In the genomic region with DNA sequence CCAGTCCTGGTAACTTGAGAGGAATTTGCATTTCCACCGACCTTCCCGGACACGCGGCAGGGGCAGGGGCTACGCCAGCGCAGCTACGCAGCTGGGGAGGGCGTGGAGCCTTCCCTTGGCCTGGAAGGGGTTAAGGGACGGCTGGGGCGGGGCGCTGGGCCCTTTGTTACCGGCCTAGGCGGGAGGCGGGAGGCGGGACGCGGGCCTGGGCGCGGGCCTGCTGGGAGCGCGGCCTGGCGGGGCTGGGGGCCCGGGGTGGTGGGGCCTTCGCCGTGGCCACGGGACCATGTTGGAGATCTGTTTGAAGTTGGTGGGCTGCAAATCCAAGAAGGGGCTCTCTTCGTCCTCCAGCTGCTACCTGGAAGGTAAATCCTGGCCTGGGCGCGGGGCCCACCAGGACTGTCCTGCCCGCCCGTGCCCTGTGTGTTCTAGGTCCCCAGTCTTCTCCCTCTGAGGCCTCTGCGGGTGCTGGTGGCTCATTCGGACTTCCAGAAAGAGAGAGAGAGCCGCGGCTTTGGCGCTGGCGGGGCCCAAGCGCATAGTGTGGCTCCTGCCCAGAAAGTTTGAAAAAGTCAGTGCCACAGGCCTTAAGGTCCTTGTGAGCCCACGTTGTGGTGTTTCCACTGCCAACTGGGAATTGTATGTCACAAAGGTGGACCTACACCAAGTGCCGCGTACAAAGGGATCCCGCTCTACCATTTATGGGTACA, we compare ENCODE assay signal across 8 mouse cellular contexts. TPM values are rescaled to one million over a fixed set of nuclear protein-coding genes. Genes with fewer than 3 reads are reported as not detected.
DNase-seq lines count a peak whose midpoint lies in the region; ATAC-seq and TF ChIP-seq lines count a peak whose summit lies in the region.

No protein-coding gene starts in this region.

- peaks cover 6 to 41% of the 10 kb centered on the region in 2 experiments; a peak in 3 of 4 replicates for H3K4me1 ChIP-seq in CH12.LX (ENCODE audit: control insufficient read depth in 1 of 2, insufficient read depth in 2 of 2)
- peaks cover 46% of the 10 kb centered on the region for H3K4me1 ChIP-seq in embryonic facial prominence, embryonic 13.5 days
- peaks cover 66% of the 10 kb centered on the region for H3K4me1 ChIP-seq in heart, embryonic 13.5 days
- H3K4me1 ChIP-seq in kidney, embryonic 16.5 days (ENCODE audit: insufficient read depth, low read length), result peaks cover 43% of the 10 kb centered on the region

- DNase-seq in CH12.LX (ENCODE audit: extremely low read depth), result peak; percentile 45
- peak; percentile 94 for DNase-seq in adrenal gland, postnatal 10 days
- DNase-seq in lung, postnatal 4 days, result peak; percentile 91 to 93
- peak; percentile 17 for DNase-seq in retina, postnatal 7 days (ENCODE audit: low read depth, low spot score)
- peak; percentile 81 for DNase-seq in urinary bladder, postnatal 25 days (ENCODE audit: low spot score)

- peak; percentile 93 for ATAC-seq in embryonic facial prominence, embryonic 13.5 days (ENCODE audit: insufficient number of reproducible peaks, insufficient read depth, low FRiP score, low TSS enrichment, low read depth)
- ATAC-seq in heart, embryonic 13.5 days (ENCODE audit: extremely low read depth, insufficient number of reproducible peaks, low FRiP score, low TSS enrichment), result peak; percentile 72; the same call in 1 of the 2 replicates
- peak; percentile 94 for ATAC-seq in kidney, embryonic 16.5 days (ENCODE audit: low FRiP score, low TSS enrichment)

- TF ChIP-seq POLR2A in CH12.LX (IDR thresholded peaks at IDR 0.05; ENCODE audit: low read depth, low read length), result peak; percentile 54

- under 1% methylated on average over 41 of the region's 42 CpGs for WGBS in embryonic facial prominence, embryonic 13.5 days
- WGBS in heart, embryonic 13.5 days, result under 1% methylated on average over 42 of the region's 42 CpGs
- 0% methylated on average over 29 of the region's 42 CpGs for WGBS in kidney, embryonic 16.5 days

- dilution Hi-C loops in CH12.LX (cut with MboI; ENCODE audit: extremely low pct_ligation_motif_present, extremely low pct_unique_long_range_greater_than_20kb, low sequenced_read_pairs), result no loop called here

- no peak for TF ChIP-seq EP300 in CH12.LX (IDR thresholded peaks at IDR 0.05; ENCODE audit: low read length)

- peak overlapping the region; percentile 63 to 78 (median 70) for H3K4me3 ChIP-seq in CH12.LX (replicated peaks in 1 of 3; ENCODE audit: low read depth in 2 of 3, low read length in 2 of 3, poor library complexity in 1 of 3)
- H3K4me3 ChIP-seq in embryonic facial prominence, embryonic 13.5 days, result peak overlapping the region; percentile 87
- H3K4me3 ChIP-seq in heart, embryonic 13.5 days, result peak overlapping the region; percentile 77
- H3K4me3 ChIP-seq in kidney, embryonic 16.5 days (ENCODE audit: low read length), result peak overlapping the region; percentile 88

- TF ChIP-seq CTCF in CH12.LX (conservative IDR thresholded peaks at IDR 0.05 in 1 of 2, IDR thresholded peaks at IDR 0.05 in 1 of 2; ENCODE audit: low read depth in 2 of 2, low read length in 2 of 2), result no peak

- peak overlapping the region; percentile 82 for H3K4me2 ChIP-seq in CH12.LX (ENCODE audit: insufficient read depth, low read depth, poor library complexity, severe bottlenecking)
- H3K4me2 ChIP-seq in embryonic facial prominence, embryonic 13.5 days, result peak overlapping the region; percentile 93
- H3K4me2 ChIP-seq in heart, embryonic 13.5 days, result peak overlapping the region; percentile 95
- H3K4me2 ChIP-seq in kidney, embryonic 16.5 days (replicated peaks; ENCODE audit: low read depth, low read length), result peak overlapping the region; percentile 87

- no peaks in the 10 kb centered on the region for H3K9me3 ChIP-seq in CH12.LX (replicated peaks; ENCODE audit: low read length)
- H3K9me3 ChIP-seq in embryonic facial prominence, embryonic 13.5 days, result no peaks in the 10 kb centered on the region
- H3K9me3 ChIP-seq in heart, embryonic 13.5 days, result no peaks in the 10 kb centered on the region
- H3K9me3 ChIP-seq in kidney, embryonic 16.5 days (ENCODE audit: low read length), result no peaks in the 10 kb centered on the region

- H3K27ac ChIP-seq in CH12.LX (ENCODE audit: insufficient read depth, low read depth), result no peak overlapping the region
- H3K27ac ChIP-seq in embryonic facial prominence, embryonic 13.5 days, result peak overlapping the region; percentile 98
- peak overlapping the region; percentile 96 for H3K27ac ChIP-seq in heart, embryonic 13.5 days (replicated peaks)
- peak overlapping the region; percentile 97 for H3K27ac ChIP-seq in kidney, embryonic 16.5 days (ENCODE audit: low read length)

- in situ Hi-C loops in CH12.LX (cut with MboI; ENCODE audit: low pct_ligation_motif_present, low pct_unique_long_range_greater_than_20kb, low sequenced_read_pairs), result no loop called here

- no peaks in the 10 kb centered on the region for H3K27me3 ChIP-seq in CH12.LX (replicated peaks)
- H3K27me3 ChIP-seq in embryonic facial prominence, embryonic 13.5 days, result no peaks in the 10 kb centered on the region
- H3K27me3 ChIP-seq in heart, embryonic 13.5 days (replicated peaks), result no peaks in the 10 kb centered on the region
- no peaks in the 10 kb centered on the region for H3K27me3 ChIP-seq in kidney, embryonic 16.5 days (ENCODE audit: insufficient read depth, low read length)

- peak overlapping the region; percentile 96 for H3K9ac ChIP-seq in CH12.LX (ENCODE audit: insufficient read depth, low read depth)
- H3K9ac ChIP-seq in embryonic facial prominence, embryonic 13.5 days, result peak overlapping the region; percentile 100
- H3K9ac ChIP-seq in heart, embryonic 13.5 days, result peak overlapping the region; percentile 93
- peak overlapping the region; percentile 99 for H3K9ac ChIP-seq in kidney, embryonic 16.5 days (replicated peaks; ENCODE audit: low read length)

- no peak for TF ChIP-seq RAD21 in CH12.LX (IDR thresholded peaks at IDR 0.05; ENCODE audit: low read depth, low read length)

- no peaks in the 10 kb centered on the region for H3K36me3 ChIP-seq in CH12.LX (replicated peaks in 1 of 2; ENCODE audit: control insufficient read depth in 1 of 2, insufficient read depth in 1 of 2, low read length in 1 of 2)
- no peaks in the 10 kb centered on the region; the same call in 1 of the 2 replicates for H3K36me3 ChIP-seq in embryonic facial prominence, embryonic 13.5 days
- peaks cover 9% of the 10 kb centered on the region; the same call in 1 of the 2 replicates for H3K36me3 ChIP-seq in heart, embryonic 13.5 days
- H3K36me3 ChIP-seq in kidney, embryonic 16.5 days (ENCODE audit: insufficient read depth, low read length), result no peaks in the 10 kb centered on the region

- no peaks in the 10 kb centered on the region; the same call in 1 of the 2 replicates for H3K79me2 ChIP-seq in CH12.LX (replicated peaks; ENCODE audit: control insufficient read depth, extremely low read depth, insufficient read depth, poor library complexity, severe bottlenecking)

TF ChIP-seq in CH12.LX, 34 proteins besides CTCF, POLR2A, EP300 and RAD21:
- 0 out of 2 replicates have a peak, but pooled peaks have one; percentile 28 for TF ChIP-seq NRF1 (IDR thresholded peaks at IDR 0.05; ENCODE audit: low read depth, low read length)
- no peak for TF ChIP-seq KAT2A (IDR thresholded peaks at IDR 0.05; ENCODE audit: insufficient replicate concordance, low read length)
- peak; percentile 40 for TF ChIP-seq HCFC1 (IDR thresholded peaks at IDR 0.05; ENCODE audit: low read depth, low read length)
- no peak for TF ChIP-seq PAX5 (IDR thresholded peaks at IDR 0.05; ENCODE audit: low read length)
- 0 out of 2 replicates have a peak, but pooled peaks have one; percentile 59 for TF ChIP-seq MAZ (IDR thresholded peaks at IDR 0.05; ENCODE audit: low read depth, low read length)
- TF ChIP-seq ZKSCAN1 (IDR thresholded peaks at IDR 0.05; ENCODE audit: borderline replicate concordance, low read depth, low read length), result peak; percentile 53; the same call in 1 of the 2 replicates
- peak; percentile 43 for TF ChIP-seq MAX (IDR thresholded peaks at IDR 0.05; ENCODE audit: low read length)
- no peak for TF ChIP-seq BHLHE40 (IDR thresholded peaks at IDR 0.05; ENCODE audit: low read depth, low read length)
- no peak for TF ChIP-seq RCOR1 (conservative IDR thresholded peaks at IDR 0.05; ENCODE audit: low read depth, low read length)

RNA-seq across cellular contexts. Expression of a gene that starts 50.5 kb away (rescaled TPM):
- total RNA-seq in CH12.LX (2012; rRNA removed), result not detected in 2 replicates
- not detected in 2 replicates for total RNA-seq in CH12.LX (2014; rRNA removed)
- polyA plus RNA-seq in CH12.LX (2012; ENCODE audit: insufficient read length, low read depth), result not detected in 2 replicates
- not detected for total RNA-seq in adrenal gland, postnatal 10 days (2021)
- 0.14 and 0.22 TPM in 2 replicates for polyA plus RNA-seq in embryonic facial prominence, embryonic 13.5 days (2015; fragmentation: Nextera tagmentation; extraction: Ambion mirVana)
- 0.05 and 0.09 TPM in 2 replicates for polyA plus RNA-seq in heart, embryonic 13.5 days (2015; fragmentation: Nextera tagmentation; extraction: Ambion mirVana)
- 0.09 TPM in 1 of 2 replicates, not detected in the other for polyA plus RNA-seq in kidney, embryonic 16.5 days (2015; fragmentation: Nextera tagmentation; extraction: Ambion mirVana)

Comparison
In these comparisons a context has a peak if more than half of its experiments do, and no peak if none do; other contexts are left out.
1. DNase-seq: peak in every context shown above with its lines; median percentile 94 in adrenal gland, postnatal 10 days; 92 in lung, postnatal 4 days; 81 in urinary bladder, postnatal 25 days; 45 in CH12.LX; 17 in retina, postnatal 7 days.